Mouse (Mus musculus): ENCODE data around the gene Rrp1b.

DNA sequence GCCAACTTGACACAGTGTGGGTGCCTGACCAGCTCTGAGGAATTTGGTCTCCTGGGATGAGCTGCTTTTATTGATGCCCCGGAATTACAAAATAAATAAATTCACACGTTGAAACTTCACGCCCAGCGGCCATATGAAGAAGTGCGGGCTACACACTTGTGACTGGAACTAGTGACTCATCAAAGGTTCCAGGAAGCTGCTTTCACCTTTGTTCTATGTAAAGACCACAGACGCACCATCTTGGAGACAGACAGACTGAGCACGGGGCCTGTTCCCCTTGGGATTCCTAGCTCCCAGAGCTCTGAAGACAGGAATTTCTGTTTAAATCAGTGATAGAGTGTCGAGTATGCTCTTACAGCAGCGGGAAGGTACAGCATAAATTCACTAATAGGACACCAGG is 31.6 kb downstream of the Rrp1b start:
- TF ChIP-seq POLR2A (IDR thresholded peaks at IDR 0.05; ENCODE audit: extremely low read depth, insufficient read depth, low read length) (no peak), CTCF (IDR thresholded peaks at IDR 0.05; ENCODE audit: low read depth, low read length) (no peak)
